Mouse (Mus musculus): ENCODE results near the gene Vps41. TPM values are rescaled to one million over a fixed set of nuclear protein-coding genes. Genes with fewer than 3 reads are reported as not detected.

Vps41 gene
- polyA plus RNA-seq, 1 experiment from 2014 or later, result 116 TPM

GRCm38 (mm10) chr13:18903623-18904022, 186.5 kb downstream of the Vps41 start:
- H3K4me2 ChIP-seq, result no peak overlapping the region
- H3K9ac ChIP-seq, result no peak overlapping the region
- 93% methylated on average over 6 of the region's 6 CpGs for WGBS
- no peaks in the 10 kb centered on the region for H3K9me3 ChIP-seq
- H3K4me3 ChIP-seq, result no peak overlapping the region
- ATAC-seq (ENCODE audit: low FRiP score, low read depth), result no peak
- H3K4me1 ChIP-seq (replicated peaks), result no peaks in the 10 kb centered on the region
- no peak overlapping the region for H3K27ac ChIP-seq (replicated peaks)
- no peaks in the 10 kb centered on the region for H3K36me3 ChIP-seq
- no peaks in the 10 kb centered on the region for H3K27me3 ChIP-seq

- Histone ChIP-seq H3K27ac (replicated peaks) (no peak overlapping the region), H3K36me3 (no peaks in the 10 kb centered on the region), H3K27me3 (no peaks in the 10 kb centered on the region), H3K9ac (no peak overlapping the region), H3K4me2 (no peak overlapping the region), H3K4me1 (replicated peaks) (no peaks in the 10 kb centered on the region), H3K9me3 (no peaks in the 10 kb centered on the region), H3K4me3 (no peak overlapping the region)
- 75% methylated on average over 4 of the region's 4 CpGs for WGBS
- ATAC-seq (ENCODE audit: low FRiP score, low read depth), result no peak
Observed at GRCm38 (mm10) chr13:18914774-18915173, 197.7 kb downstream of the Vps41 start.

Other genes starting within 250 kb of the Vps41 start
- 65.7 and 71.9 TPM in 2 replicates for gene Amph, start 230.9 kb downstream of the Vps41 start, polyA plus RNA-seq (2015; fragmentation: Nextera tagmentation; extraction: Ambion mirVana)

Data from hindbrain, embryonic 15.5 days (tissue).